13 mouse cellular contexts compared by ENCODE assay signal in the genomic region with DNA sequence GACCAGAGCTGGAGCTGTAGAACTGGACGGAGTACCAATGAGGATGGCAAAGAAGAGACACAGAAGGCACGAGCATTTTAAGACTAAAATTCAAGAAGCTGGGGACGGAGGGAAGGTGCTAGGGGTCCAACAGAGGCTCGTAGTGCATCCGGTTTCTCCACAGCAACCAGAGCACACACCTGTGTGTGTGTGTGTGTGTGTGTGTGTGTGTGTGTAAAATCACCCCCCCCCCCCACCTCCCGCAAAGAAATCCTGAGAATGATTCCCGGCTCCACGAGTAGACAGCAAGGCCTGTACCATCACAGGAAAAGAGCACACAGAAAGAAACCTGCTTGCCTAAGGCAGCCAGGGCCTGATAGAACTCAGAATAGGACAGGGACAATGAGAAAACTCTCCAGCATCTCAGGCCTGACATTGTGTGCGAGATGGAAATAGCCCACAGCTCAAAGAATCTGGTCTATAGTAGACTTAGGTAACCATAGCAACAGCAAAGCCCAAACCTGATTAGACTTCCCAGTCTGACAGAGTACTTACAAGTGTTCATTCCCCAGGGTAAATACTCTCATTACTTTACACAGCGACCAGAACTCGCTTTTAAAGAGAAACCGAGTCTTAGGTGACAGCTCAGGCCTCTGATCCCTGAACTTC. TPM values are rescaled to one million over a fixed set of nuclear protein-coding genes. Genes with fewer than 3 reads are reported as not detected.
DNase-seq lines count a peak whose midpoint lies in the region; ATAC-seq and TF ChIP-seq lines count a peak whose summit lies in the region.
"Had no signal": no experiment of that assay in that cellular context is flagged by ENCODE, and none has a peak within 500 bp of the region (broad histone marks: within the 10 kb centered on the region; RNA-seq: fewer than 3 reads in every experiment).

No protein-coding gene starts in this region.

- no peak overlapping the region for H3K4me3 ChIP-seq in lung, postnatal 0 days (ENCODE audit: low read depth, low read length)
- H3K4me3 ChIP-seq in forebrain, embryonic 10.5 days = no peak overlapping the region
- H3K4me3 ChIP-seq in hindbrain, embryonic 15.5 days = no peak overlapping the region
- no peak overlapping the region for H3K4me3 ChIP-seq in midbrain, embryonic 16.5 days (ENCODE audit: low read depth, low read length)
- H3K4me3 ChIP-seq: erythroblast, embryonic 14.5 days; intestine, embryonic 15.5 days; liver, embryonic 13.5 days; myocyte had no signal

- no peak for TF ChIP-seq EP300 in lung, postnatal 0 days (IDR thresholded peaks at IDR 0.05)

- peak; percentile 38 for DNase-seq in lung, postnatal 0 days (ENCODE audit: low spot score)
- no peak for DNase-seq in lung, postnatal 25 days (ENCODE audit: low spot score)
- no peak for DNase-seq in forebrain, embryonic 10.5 days (ENCODE audit: extremely low spot score, low spot score)
- DNase-seq in cerebellum, adult 11-12 months = no peak
- DNase-seq in urinary bladder, adult 18-20 months (ENCODE audit: low spot score in 2 of 2) = no peak
- no peak for DNase-seq in cerebellum, postnatal 10 days
- DNase-seq: heart, adult 18-20 months; liver, embryonic 13.5 days had no signal

- H3K4me1 ChIP-seq in lung, postnatal 0 days (ENCODE audit: insufficient read depth, low read depth, low read length) = no peaks in the 10 kb centered on the region
- peaks cover 17% of the 10 kb centered on the region for H3K4me1 ChIP-seq in forebrain, embryonic 10.5 days
- peaks cover 15% of the 10 kb centered on the region for H3K4me1 ChIP-seq in hindbrain, embryonic 15.5 days (replicated peaks)
- peaks cover 16% of the 10 kb centered on the region for H3K4me1 ChIP-seq in midbrain, embryonic 16.5 days (ENCODE audit: control insufficient read depth, insufficient read depth, low read length)
- H3K4me1 ChIP-seq: intestine, embryonic 15.5 days; liver, embryonic 13.5 days had no signal

- no peaks in the 10 kb centered on the region for H3K36me3 ChIP-seq in lung, postnatal 0 days (ENCODE audit: insufficient read depth, low read length)
- peaks cover 7% of the 10 kb centered on the region; the same call in 1 of the 2 replicates for H3K36me3 ChIP-seq in forebrain, embryonic 10.5 days (replicated peaks)
- no peaks in the 10 kb centered on the region for H3K36me3 ChIP-seq in hindbrain, embryonic 15.5 days
- H3K36me3 ChIP-seq in midbrain, embryonic 16.5 days (ENCODE audit: control insufficient read depth, insufficient read depth, low read length) = no peaks in the 10 kb centered on the region
- H3K36me3 ChIP-seq: intestine, embryonic 15.5 days had no signal

- H3K4me2 ChIP-seq in lung, postnatal 0 days (replicated peaks; ENCODE audit: low read depth, low read length) = no peak overlapping the region
- H3K4me2 ChIP-seq in hindbrain, embryonic 15.5 days = no peak overlapping the region
- H3K4me2 ChIP-seq in midbrain, embryonic 16.5 days (ENCODE audit: low read length) = peak overlapping the region; percentile 15; the same call in 1 of the 2 replicates
- H3K4me2 ChIP-seq: intestine, embryonic 15.5 days; liver, embryonic 13.5 days had no signal

- 72% methylated on average over 12 of the region's 12 CpGs for WGBS in lung, postnatal 0 days
- 64% methylated on average over 12 of the region's 12 CpGs for WGBS in forebrain, embryonic 10.5 days
- 54% methylated on average over 12 of the region's 12 CpGs for WGBS in hindbrain, embryonic 15.5 days
- WGBS in midbrain, embryonic 16.5 days = 30% methylated on average over 12 of the region's 12 CpGs

- TF ChIP-seq CTCF in lung, postnatal 0 days (IDR thresholded peaks at IDR 0.05) = no peak

- H3K9ac ChIP-seq in lung, postnatal 0 days (replicated peaks; ENCODE audit: low read depth) = no peak overlapping the region
- H3K9ac ChIP-seq in hindbrain, embryonic 15.5 days = no peak overlapping the region
- no peak overlapping the region for H3K9ac ChIP-seq in midbrain, embryonic 16.5 days (ENCODE audit: low read depth, low read length)
- H3K9ac ChIP-seq: intestine, embryonic 15.5 days; liver, embryonic 13.5 days had no signal

- H3K9me3 ChIP-seq in lung, postnatal 0 days (ENCODE audit: low read length) = no peaks in the 10 kb centered on the region
- H3K9me3 ChIP-seq in forebrain, embryonic 10.5 days = no peaks in the 10 kb centered on the region
- no peaks in the 10 kb centered on the region for H3K9me3 ChIP-seq in hindbrain, embryonic 15.5 days
- no peaks in the 10 kb centered on the region for H3K9me3 ChIP-seq in midbrain, embryonic 16.5 days (replicated peaks; ENCODE audit: control insufficient read depth, low read length, poor library complexity, severe bottlenecking)
- H3K9me3 ChIP-seq: intestine, embryonic 15.5 days; liver, embryonic 13.5 days had no signal

- no peaks in the 10 kb centered on the region for H3K27me3 ChIP-seq in lung, postnatal 0 days (replicated peaks; ENCODE audit: insufficient read depth, low read length)
- no peaks in the 10 kb centered on the region for H3K27me3 ChIP-seq in forebrain, embryonic 10.5 days (ENCODE audit: poor library complexity, severe bottlenecking)
- H3K27me3 ChIP-seq in hindbrain, embryonic 15.5 days = no peaks in the 10 kb centered on the region
- H3K27me3 ChIP-seq in midbrain, embryonic 16.5 days (ENCODE audit: control insufficient read depth, insufficient read depth, low read depth, low read length) = no peaks in the 10 kb centered on the region
- H3K27me3 ChIP-seq: intestine, embryonic 15.5 days; liver, embryonic 13.5 days had no signal

- H3K27ac ChIP-seq in lung, postnatal 0 days (ENCODE audit: low read length) = no peak overlapping the region
- peak overlapping the region; percentile 66 for H3K27ac ChIP-seq in forebrain, embryonic 10.5 days
- H3K27ac ChIP-seq in hindbrain, embryonic 15.5 days (replicated peaks) = peak overlapping the region; percentile 69; the same call in 1 of the 2 replicates
- H3K27ac ChIP-seq in midbrain, embryonic 16.5 days (ENCODE audit: low read length) = peak overlapping the region; percentile 81
- H3K27ac ChIP-seq: intestine, embryonic 15.5 days; liver, embryonic 13.5 days had no signal

- ATAC-seq in lung, postnatal 0 days = peak; percentile 62
- ATAC-seq in hindbrain, embryonic 15.5 days (ENCODE audit: low FRiP score, low read depth) = peak; percentile 87
- peak; percentile 96 for ATAC-seq in midbrain, embryonic 16.5 days
- ATAC-seq: intestine, embryonic 15.5 days had no signal

RNA-seq across cellular contexts. Expression of gene Wdr89, which starts 20.2 kb away (rescaled TPM):
- 3.5 and 4.0 TPM in 2 replicates for polyA plus RNA-seq in lung, postnatal 0 days (2015; fragmentation: Nextera tagmentation; extraction: Ambion mirVana)
- polyA plus RNA-seq in forebrain, embryonic 10.5 days (2016; fragmentation: Nextera tagmentation; extraction: Ambion mirVana) = 13.9 and 14.7 TPM in 2 replicates
- polyA plus RNA-seq in hindbrain, embryonic 15.5 days (2015; fragmentation: Nextera tagmentation; extraction: Ambion mirVana) = 5.5 and 5.7 TPM in 2 replicates
- polyA plus RNA-seq in midbrain, embryonic 16.5 days (2015; fragmentation: Nextera tagmentation; extraction: Ambion mirVana) = 5.1 and 5.4 TPM in 2 replicates

RNA-seq across cellular contexts. Expression of gene Ppp2r5e, which starts 53.1 kb away (rescaled TPM):
- polyA plus RNA-seq in lung, postnatal 0 days (2015; fragmentation: Nextera tagmentation; extraction: Ambion mirVana) = 13.3 and 15.6 TPM in 2 replicates
- 15.2 and 15.4 TPM in 2 replicates for polyA plus RNA-seq in forebrain, embryonic 10.5 days (2016; fragmentation: Nextera tagmentation; extraction: Ambion mirVana)
- 20.3 and 20.5 TPM in 2 replicates for polyA plus RNA-seq in hindbrain, embryonic 15.5 days (2015; fragmentation: Nextera tagmentation; extraction: Ambion mirVana)
- 18.1 and 18.9 TPM in 2 replicates for polyA plus RNA-seq in midbrain, embryonic 16.5 days (2015; fragmentation: Nextera tagmentation; extraction: Ambion mirVana)
